Mouse (Mus musculus) ES-E14 (cell line): ENCODE results near the gene Stat2. TPM values are rescaled to one million over a fixed set of nuclear protein-coding genes. Genes with fewer than 3 reads are reported as not detected.
A peak's percentile ranks its signal among the peaks of the same experiment; 100 is the strongest.

Source experiments
- DNase-seq: peaks from one replicate; pipeline ENCODE4 v3.0.0-alpha.2; 2013; ENCODE audit warnings: low read depth, low spot score
- H3K27ac ChIP-seq: 2 replicates; pipeline ENCODE4 v1.5.1; 2012; ENCODE audit warnings: low read depth, mild to moderate bottlenecking, low read length, moderate library complexity, mixed read lengths; ENCODE audit not compliant: poor library complexity, insufficient read depth, severe bottlenecking
- H3K36me3 ChIP-seq: 2 replicates; pipeline ENCODE4 v1.6.1; 2012; ENCODE audit warnings: mild to moderate bottlenecking, low read length, moderate library complexity, mixed read lengths; ENCODE audit not compliant: control insufficient read depth, poor library complexity, insufficient read depth, severe bottlenecking
- H3K4me1 ChIP-seq, 2 experiments: fragments of 150-350 bp in 1 of 2; sonication (generic) in 1 of 2; 2 replicates each; pipeline ENCODE4 v1.6.1; 2012; ENCODE audit warnings: low read length in 2 of 2, mild to moderate bottlenecking in 1 of 2, mixed read lengths in 1 of 2; ENCODE audit not compliant: control insufficient read depth in 2 of 2, insufficient read depth in 2 of 2, poor library complexity in 1 of 2
- H3K4me3 ChIP-seq, 2 experiments: fragments of 150-350 bp in 1 of 2; sonication (generic) in 1 of 2; 2 replicates each; pipeline ENCODE4 v1.5.1; 2012; ENCODE audit warnings: low read length in 2 of 2, low read depth in 1 of 2, mild to moderate bottlenecking in 1 of 2, mixed read lengths in 1 of 2; ENCODE audit not compliant: insufficient read depth in 1 of 2, poor library complexity in 1 of 2, severe bottlenecking in 1 of 2
- H3K9ac ChIP-seq: 2 replicates; pipeline ENCODE4 v1.6.1; 2012; ENCODE audit warnings: low read depth, mild to moderate bottlenecking, low read length, mixed read lengths; ENCODE audit not compliant: poor library complexity, insufficient read depth, severe bottlenecking
- H3K9me3 ChIP-seq: fragments of 150-350 bp; sonication (generic); 2 replicates; pipeline ENCODE4 v1.6.1; 2012; ENCODE audit warnings: low read depth, mild to moderate bottlenecking, low read length; ENCODE audit not compliant: control insufficient read depth, insufficient read depth
- CHD2 ChIP-seq: IDR thresholded peaks from 2 replicates; pipeline ENCODE4 v1.6.1; 2014; ENCODE audit warnings: mild to moderate bottlenecking, low read depth, low read length, inconsistent platforms
- HCFC1 ChIP-seq: IDR thresholded peaks from 2 replicates; pipeline ENCODE4 v1.6.1; 2012; ENCODE audit warnings: low read length, inconsistent platforms, borderline replicate concordance; ENCODE audit not compliant: insufficient read depth
- MAFK ChIP-seq: IDR thresholded peaks from 2 replicates; pipeline ENCODE4 v1.6.1; 2014; ENCODE audit warnings: mild to moderate bottlenecking, low read depth, low read length, inconsistent platforms; ENCODE audit not compliant: insufficient read depth
- ZC3H11A ChIP-seq: IDR thresholded peaks from 2 replicates; pipeline ENCODE4 v1.6.1; 2012; ENCODE audit warnings: low read depth, mild to moderate bottlenecking, inconsistent platforms, low read length, borderline replicate concordance
- ZNF384 ChIP-seq: IDR thresholded peaks from 2 replicates; pipeline ENCODE4 v1.6.1; 2012; ENCODE audit warnings: low read depth, low read length, inconsistent platforms
- in situ Hi-C, 2 experiments: fragments of 600-800 bp; cut with MboI; formaldehyde crosslinking; loops; one replicate each; pipeline ENCODE4 v1.15.1; 2025; ENCODE audit warnings: low sequenced_read_pairs in 2 of 2, inconsistent platforms in 1 of 2; ENCODE audit not compliant: unreplicated experiment in 2 of 2
- total RNA-seq: library from RNA; depleted of rRNA; stranded (reverse); fragments of 300-350 nt; gene quantifications from 2 replicates; pipeline ENCODE4 v1.2.3, GENCODE M21; 2012; rRNA removed

Gene Stat2
- total RNA-seq: 10.6 and 22.7 TPM in 2 replicates

DNA sequence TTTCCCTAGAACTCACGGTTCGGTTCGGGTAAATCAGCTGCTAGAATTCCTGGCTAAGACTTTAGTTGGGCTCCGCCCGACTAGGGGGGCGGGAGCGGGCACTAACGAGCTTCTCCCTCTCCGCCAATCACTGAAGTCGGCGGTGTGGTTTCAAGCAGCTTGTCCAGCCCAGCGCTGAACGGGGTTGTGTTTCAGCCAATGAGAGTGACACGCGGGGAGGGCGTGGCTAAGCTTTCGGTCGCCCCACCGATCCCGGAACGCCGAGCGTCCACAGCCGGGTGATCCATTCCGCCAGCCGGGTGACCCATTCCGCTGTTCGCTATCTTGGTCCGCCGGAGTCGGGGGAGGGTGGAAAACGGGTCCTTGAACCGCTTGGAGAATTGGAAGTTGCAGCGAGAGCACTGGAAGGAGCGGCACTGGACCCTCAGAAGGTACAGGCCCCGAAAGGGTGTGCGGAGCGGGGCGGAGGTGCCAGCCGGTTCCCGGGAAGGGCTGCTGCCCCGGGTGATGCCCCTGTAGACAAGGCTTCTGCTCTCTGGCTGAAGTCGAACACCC lies at the start of gene Stat2:
Gene Stat2 (plus strand): TSS at position 273 of the 555 bp plus-strand sequence.
- no peaks in the 10 kb centered on the region for H3K36me3 ChIP-seq
- H3K9ac ChIP-seq: peak within 1 kb of the TSS; percentile 80
- no peaks in the 10 kb centered on the region for H3K9me3 ChIP-seq
- peaks cover 3 to 7% of the 10 kb centered on the region in 2 experiments; a peak in 2 of 4 replicates for H3K4me1 ChIP-seq
- in situ Hi-C loops: no loop called here
- H3K27ac ChIP-seq: peak within 1 kb of the TSS; percentile 3; the same call in 1 of the 2 replicates
- DNase-seq: peak; percentile 98
- peak within 1 kb of the TSS; percentile 91 to 93 for H3K4me3 ChIP-seq
- TF ChIP-seq CHD2 (no peak), MAFK (no peak), HCFC1 (no peak), ZNF384 (no peak), ZC3H11A (no peak)

DNA sequence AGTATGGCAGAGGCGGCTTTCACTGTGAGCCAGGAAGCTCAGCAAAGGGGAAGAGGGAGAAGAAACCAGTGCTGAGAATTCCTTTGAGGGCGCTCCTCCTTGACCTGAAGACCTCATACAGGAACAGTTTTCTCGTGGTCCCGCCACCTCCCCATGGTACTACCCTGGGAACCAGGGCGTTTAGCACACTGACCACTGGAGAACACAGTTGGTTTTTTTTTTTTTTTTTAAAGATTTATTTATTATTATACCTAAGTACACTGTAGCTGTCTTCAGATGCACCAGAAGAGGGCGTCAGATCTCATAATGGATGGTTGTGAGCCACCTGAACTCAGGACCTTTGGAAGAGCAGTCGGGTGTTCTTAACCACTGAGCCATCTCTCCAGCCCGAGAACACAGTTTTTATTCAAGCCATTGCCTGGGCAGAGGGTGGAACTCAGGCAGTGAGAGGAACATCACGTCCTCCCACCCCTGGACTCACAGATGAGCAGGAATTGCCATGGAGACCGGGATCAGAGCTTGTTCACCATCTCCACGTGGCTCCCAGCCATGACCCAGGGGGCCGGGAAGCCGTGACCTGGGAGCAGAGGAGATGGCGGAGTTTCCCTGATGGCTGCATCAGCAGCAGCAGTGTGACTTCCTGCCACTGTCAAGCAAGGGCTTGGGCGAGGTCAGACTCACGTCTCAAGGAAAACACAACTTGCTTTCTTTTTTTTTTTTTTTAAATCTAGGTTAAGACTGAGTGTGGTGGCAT lies 48.6 kb upstream of the Stat2 start:
- Histone ChIP-seq H3K4me1 (peaks cover 0 to 18% of the 10 kb centered on the region in 2 experiments; a peak in 2 of 4 replicates), H3K36me3 (no peaks in the 10 kb centered on the region), H3K9me3 (no peaks in the 10 kb centered on the region), H3K4me3 (no peak overlapping the region), H3K27ac (no peak overlapping the region), H3K9ac (peak overlapping the region; percentile 22; the same call in 1 of the 2 replicates)
- TF ChIP-seq MAFK: no peak
- peak; percentile 68; the same call in 1 of the 2 replicates for TF ChIP-seq ZNF384
- no peak for DNase-seq
- in situ Hi-C loops: no loop called here

DNA sequence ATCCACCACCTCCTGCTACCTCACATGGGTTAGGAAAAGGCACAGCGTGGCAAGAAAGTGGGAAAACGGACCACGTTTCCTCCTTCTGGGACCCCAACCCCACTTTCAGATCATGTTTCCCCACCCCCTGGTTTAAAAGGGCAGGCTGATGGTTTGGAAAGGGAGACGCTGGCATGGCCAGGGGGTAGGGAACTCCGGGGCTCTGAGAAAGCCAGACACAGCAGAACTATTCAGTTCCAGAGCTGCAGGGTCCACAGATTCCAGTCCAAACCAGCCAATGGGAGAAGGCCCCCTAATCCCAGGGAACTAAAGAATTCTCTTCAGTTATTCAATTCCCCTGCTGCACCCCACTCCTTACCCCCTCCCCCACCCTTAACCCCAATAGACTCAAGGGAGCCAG lies 45.3 kb upstream of the Stat2 start:
- in situ Hi-C loops: no loop called here
- H3K36me3 ChIP-seq: no peaks in the 10 kb centered on the region
- no peaks in the 10 kb centered on the region for H3K9me3 ChIP-seq
- no peak overlapping the region for H3K4me3 ChIP-seq
- peaks cover 0 to 20% of the 10 kb centered on the region in 2 experiments; a peak in 2 of 4 replicates for H3K4me1 ChIP-seq
- DNase-seq: no peak
- H3K27ac ChIP-seq: no peak overlapping the region
- TF ChIP-seq CHD2: no peak
- TF ChIP-seq ZC3H11A: no peak
- TF ChIP-seq ZNF384: no peak
- TF ChIP-seq HCFC1: no peak
- no peak for TF ChIP-seq MAFK
- H3K9ac ChIP-seq: no peak overlapping the region

DNA sequence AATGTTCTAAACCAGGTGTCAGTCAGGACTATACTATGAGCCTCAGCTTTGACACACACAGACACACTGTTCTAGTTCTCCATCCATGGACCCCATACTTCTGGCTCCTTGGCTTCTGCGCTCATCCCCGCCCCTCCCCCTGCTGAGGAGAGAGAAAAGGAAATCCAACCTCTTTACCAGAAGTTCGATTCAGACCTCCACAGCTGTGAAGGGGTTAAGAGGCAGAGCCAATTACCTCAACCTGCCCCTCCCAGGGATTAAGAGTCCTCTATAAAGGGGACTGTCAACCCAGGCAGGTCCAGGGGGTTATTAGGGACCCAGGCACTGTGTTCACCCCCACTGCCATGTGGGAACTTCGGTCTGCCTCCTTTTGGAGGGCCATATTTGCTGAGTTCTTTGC lies 44.8 kb upstream of the Stat2 start, which contains the start of gene Mip:
Gene Mip (plus strand): TSS at position 301 of the 400 bp plus-strand sequence.
- Histone ChIP-seq H3K4me3 (peak within 1 kb of the TSS; percentile 43 to 50), H3K4me1 (peaks cover 0 to 21% of the 10 kb centered on the region in 2 experiments; a peak in 2 of 4 replicates), H3K9ac (peak within 1 kb of the TSS; percentile 26; the same call in 1 of the 2 replicates), H3K36me3 (no peaks in the 10 kb centered on the region), H3K9me3 (no peaks in the 10 kb centered on the region), H3K27ac (no peak within 1 kb of the TSS)
- TF ChIP-seq ZC3H11A: no peak
- TF ChIP-seq CHD2: no peak
- no peak for TF ChIP-seq HCFC1
- no peak for TF ChIP-seq ZNF384
- TF ChIP-seq MAFK: no peak
- in situ Hi-C loops: no loop called here
- DNase-seq: no peak
